Mouse (Mus musculus) liver, adult (tissue): Measurements from ENCODE around the gene Capg.

Source experiments
- GATA4 ChIP-seq: IDR thresholded peaks from 2 replicates; pipeline ENCODE4 v1.6.1; 2014; ENCODE audit warnings: mild to moderate bottlenecking, low read length; ENCODE audit not compliant: insufficient replicate concordance

Gene Capg

DNA sequence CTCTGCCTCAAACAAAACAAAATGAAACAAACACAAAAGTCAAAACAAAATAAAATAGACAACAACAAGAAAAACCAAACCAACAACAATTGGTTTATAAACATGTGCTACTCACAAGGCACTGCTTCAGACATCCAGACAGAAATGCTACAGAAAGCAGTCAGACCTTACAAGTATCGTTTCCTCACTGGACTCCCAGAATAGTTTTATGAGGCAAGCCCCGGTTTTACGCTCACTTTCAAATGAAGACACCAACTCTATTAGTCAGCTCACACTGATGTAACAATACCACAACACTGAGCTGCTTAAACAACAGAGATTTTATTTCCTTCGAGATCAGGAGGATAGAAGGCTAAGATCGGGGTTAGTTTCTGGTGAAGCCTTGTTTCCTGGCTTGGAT is 21.9 kb upstream of the Capg start:
- no peak for TF ChIP-seq GATA4

DNA sequence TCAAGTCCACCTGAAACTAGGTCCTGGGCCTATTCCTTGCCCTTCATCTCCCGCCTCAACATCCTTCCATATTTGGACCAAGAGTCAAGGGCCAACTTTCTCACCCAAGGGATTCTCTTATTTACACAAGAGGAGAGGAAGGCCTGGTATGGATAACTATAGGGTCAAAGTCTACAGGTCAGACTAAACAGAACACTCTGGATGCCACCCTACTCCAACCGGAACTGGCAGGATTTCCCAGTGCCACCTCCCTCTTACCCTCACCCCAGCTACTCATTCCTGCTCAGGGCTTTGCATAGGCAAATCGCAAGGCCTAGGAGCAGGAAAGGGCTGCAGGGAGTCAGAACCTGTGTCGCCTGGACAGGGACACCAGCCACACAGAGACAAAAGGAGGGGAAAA is 21.0 kb upstream of the Capg start:
- TF ChIP-seq GATA4 = no peak

DNA sequence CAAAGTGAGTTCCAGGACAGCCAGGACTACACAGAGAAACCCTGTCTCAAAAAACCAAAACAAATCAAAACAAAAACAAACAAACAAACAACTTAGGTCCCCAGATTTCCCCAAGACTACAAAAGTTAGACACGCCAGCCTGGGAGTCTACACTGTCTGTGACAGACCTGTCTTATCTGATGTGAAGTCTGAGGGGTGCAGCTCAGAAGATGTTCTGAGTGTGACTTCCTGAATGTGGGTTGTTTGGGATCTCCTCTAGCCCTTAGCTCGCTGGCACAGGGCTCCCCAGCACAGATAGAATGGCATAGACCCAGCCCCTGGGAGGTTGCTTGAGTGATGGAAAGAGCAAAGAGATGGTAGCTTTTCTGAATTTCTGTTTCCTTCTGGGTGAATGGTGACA is 20.0 kb upstream of the Capg start:
- no peak for TF ChIP-seq GATA4

DNA sequence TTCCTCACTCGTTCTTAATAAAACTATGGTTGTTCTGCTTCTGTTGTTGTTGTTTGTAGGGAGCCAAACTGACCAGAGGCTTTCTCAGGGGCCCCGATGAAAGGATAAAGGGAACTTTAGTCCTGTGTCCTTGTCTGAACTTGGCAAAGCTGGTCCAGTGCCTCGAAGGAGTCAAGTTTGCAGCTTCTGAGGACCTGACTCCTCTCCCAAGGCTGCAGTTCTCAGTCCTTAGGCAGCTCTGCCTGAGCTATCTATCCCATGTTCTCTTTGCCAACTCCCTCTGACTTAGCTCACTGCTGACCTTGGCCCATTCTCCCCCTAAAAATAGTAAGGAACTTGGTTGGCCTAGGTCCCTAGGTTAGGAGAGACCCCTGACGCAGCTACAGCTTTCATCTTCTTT is 17.1 kb upstream of the Capg start:
- no peak for TF ChIP-seq GATA4

GRCm38 (mm10) chr6:72528410-72529151 is 15.6 kb upstream of the Capg start:
- TF ChIP-seq GATA4 = no peak

- TF ChIP-seq GATA4 = no peak
Observed at GRCm38 (mm10) chr6:72532580-72532979, 11.6 kb upstream of the Capg start.

DNA sequence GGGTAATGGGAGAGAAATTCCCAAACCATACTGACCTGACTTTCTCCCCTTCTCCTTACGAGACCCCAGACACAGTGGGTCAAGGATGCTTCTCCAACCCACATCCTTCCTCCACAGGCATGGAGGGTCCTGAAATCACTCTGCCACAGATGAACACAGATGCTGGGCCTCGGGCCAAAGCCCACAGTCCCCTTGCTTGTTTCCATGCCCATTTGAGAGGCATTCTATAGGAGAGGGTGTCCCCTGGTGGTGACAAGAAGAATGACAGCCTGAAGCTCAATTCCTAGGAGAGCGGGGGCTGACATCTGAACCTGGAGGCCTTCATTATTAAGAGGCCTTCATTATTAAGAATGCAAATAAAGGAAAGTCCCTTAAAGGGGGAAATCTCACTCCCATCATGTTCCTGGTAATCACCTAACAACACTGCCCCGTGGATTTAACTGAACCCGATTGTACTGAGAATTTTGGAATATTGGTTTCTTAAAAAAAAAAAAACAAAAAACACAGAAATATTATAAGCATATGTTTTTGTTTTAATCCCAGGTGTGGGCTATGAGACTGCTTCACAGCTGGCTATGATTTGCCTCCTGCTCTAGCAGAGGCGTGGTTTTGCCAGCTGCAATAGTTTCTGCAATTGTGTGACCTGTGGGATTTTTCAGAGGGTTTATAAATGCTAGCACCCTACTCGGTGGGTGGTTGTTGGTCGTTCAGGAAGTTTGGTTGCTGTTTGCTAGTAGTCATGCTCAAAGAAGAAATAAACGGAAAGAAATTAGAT is 10.0 kb upstream of the Capg start:
- no peak for TF ChIP-seq GATA4

GRCm38 (mm10) chr6:72535165-72535564 is 9.0 kb upstream of the Capg start:
- no peak for TF ChIP-seq GATA4

GRCm38 (mm10) chr6:72537998-72538500 is 6.1 kb upstream of the Capg start:
- no peak for TF ChIP-seq GATA4

DNA sequence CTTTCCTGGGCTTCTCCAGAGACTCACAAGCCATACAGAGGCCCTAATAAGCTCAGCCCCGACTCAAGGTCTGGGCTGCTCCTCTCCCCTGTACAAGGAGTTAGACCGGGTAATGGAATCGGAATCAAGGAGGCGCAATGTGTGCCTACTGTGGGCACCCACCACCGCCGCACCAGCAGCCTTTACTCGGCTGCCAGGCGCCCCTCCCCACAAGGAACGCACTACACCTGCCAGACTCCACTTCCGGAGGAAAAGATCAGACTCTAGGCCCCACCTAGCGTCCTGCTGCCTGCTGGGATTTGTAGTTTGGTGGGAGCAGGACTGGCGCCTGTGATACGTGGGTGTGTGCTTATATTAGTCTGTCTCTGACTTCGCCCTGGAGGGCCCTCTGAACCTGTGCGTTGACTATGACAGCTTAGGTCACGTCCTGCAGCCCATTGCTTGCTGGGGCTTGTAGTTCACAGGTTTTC is 5.6 kb upstream of the Capg start:
- no peak for TF ChIP-seq GATA4

- no peak for TF ChIP-seq GATA4
Observed at GRCm38 (mm10) chr6:72543265-72543850, 833 bp upstream of the Capg start.

DNA sequence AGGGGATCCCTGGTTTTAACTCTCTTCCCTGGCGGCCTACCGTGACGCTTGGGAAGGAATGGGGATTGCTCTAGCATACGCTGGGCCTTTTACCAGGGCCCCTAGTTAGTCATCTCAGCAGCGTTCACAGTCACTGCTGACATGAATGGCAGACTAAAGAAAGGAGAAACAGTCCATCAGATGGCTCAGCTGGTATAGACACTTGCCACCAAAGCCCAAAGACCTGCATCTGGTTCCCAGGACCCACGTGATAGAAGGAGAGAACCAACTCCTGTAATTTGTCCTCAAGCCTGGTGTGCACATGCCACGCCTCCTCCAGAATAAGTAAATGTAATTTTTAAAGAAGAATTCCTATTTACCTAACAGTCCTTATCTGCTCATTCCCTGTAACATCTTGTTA is 1.2 kb downstream of the Capg start:
- no peak for TF ChIP-seq GATA4

GRCm38 (mm10) chr6:72547121-72547520 is 2.9 kb downstream of the Capg start:
- TF ChIP-seq GATA4 = no peak

- TF ChIP-seq GATA4 = no peak
Observed at GRCm38 (mm10) chr6:72547862-72548261, 3.7 kb downstream of the Capg start.

DNA sequence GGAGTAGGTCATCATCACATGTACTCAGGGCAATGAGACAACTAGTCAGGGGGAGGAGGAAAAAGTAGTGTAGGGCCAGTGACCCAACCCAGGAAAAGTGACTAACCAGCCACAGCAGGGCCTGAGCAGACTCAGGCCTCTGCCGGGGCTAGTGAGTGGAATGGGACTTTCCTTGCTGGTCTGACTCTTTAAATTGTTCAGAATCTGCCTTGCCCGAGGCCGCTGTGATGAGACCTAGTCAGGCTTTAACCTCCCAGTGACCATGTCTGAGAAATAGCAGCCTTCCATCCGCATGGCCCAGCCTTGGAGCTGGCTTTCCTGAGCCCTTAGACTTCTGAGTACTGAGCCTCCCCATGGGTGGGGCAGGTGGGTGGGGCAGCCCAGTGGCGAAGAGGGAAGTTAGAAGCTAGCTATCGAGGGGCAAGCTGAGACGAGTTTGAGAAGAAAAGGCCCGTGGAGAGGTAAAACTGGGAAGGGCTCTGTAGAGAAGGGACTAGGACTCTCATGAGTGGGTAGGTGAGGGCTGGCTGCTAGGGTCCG is 4.9 kb downstream of the Capg start:
- TF ChIP-seq GATA4 = no peak

DNA sequence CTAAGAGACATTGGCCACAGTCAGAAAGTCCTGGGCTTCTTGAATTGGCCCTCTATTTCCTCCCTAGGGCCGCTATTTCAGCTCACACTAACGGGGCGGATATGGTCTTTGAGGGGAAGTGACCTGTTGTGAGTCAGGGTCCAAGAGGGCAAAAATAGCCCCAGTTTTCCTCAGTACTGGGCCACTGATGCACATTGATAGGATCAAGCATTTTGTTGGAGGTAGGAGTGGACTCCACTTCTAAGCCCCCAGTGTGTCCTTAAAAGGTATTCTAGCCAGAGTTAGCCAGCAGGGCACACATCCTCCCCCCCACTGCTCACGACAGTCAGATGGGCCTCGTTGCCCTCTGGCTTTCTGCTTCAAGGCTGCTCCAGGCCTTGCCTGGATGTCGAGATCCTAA is 5.8 kb downstream of the Capg start:
- TF ChIP-seq GATA4 = no peak
